In the genomic region with DNA sequence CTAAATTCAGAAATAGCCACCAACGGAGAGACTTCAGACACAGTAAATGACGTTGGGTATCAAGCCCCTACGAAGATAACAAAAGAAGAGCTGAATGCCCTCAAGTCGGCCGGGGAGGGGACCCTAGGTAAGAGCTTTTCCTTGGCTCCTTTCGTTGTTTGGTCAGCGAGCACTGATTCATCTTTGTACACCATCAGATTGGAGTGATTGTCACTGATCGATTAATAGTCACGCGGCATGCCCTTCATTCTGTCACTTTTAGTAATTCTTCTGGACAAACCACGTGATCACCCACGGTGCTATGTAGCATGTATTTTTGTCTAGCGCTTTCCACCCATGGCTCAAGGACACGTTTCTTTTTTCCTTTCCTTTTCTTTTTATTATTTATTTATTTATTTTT, we compare ENCODE assay signal across 18 mouse cellular contexts. TPM values are rescaled to one million over a fixed set of nuclear protein-coding genes. Genes with fewer than 3 reads are reported as not detected.
"Had no signal": no experiment of that assay in that cellular context is flagged by ENCODE, and none has a peak within 500 bp of the region (broad histone marks: within the 10 kb centered on the region; RNA-seq: fewer than 3 reads in every experiment).

No protein-coding gene starts in this region.

- H3K9ac ChIP-seq: neural tube, embryonic 12.5 days; neural tube, embryonic 13.5 days; neural tube, embryonic 15.5 days; stomach, embryonic 15.5 days had no signal

- H3K4me2 ChIP-seq: neural tube, embryonic 12.5 days; neural tube, embryonic 13.5 days; neural tube, embryonic 15.5 days; stomach, embryonic 15.5 days had no signal

- DNase-seq: retina, postnatal 1 day; right cerebral cortex, adult 18-20 months; right cerebral cortex, postnatal 14 days; right cerebral cortex, postnatal 25 days; right cerebral cortex, postnatal 4 days; spleen, adult 18-20 months; thymus, adult 18-20 months; thymus, adult 2 months; thymus, postnatal 14 days; thymus, postnatal 25 days; thymus, postnatal 36 days; thymus, postnatal 4 days had no signal

- H3K4me1 ChIP-seq: neural tube, embryonic 12.5 days; neural tube, embryonic 13.5 days; neural tube, embryonic 15.5 days; stomach, embryonic 15.5 days had no signal

- H3K27ac ChIP-seq: neural tube, embryonic 12.5 days; neural tube, embryonic 13.5 days; neural tube, embryonic 15.5 days; stomach, embryonic 15.5 days; stomach, postnatal 0 days had no signal

- H3K9me3 ChIP-seq: neural tube, embryonic 12.5 days; neural tube, embryonic 13.5 days; neural tube, embryonic 15.5 days; stomach, embryonic 15.5 days had no signal

- H3K27me3 ChIP-seq: neural tube, embryonic 12.5 days; neural tube, embryonic 13.5 days; neural tube, embryonic 15.5 days; stomach, embryonic 15.5 days had no signal

- H3K4me3 ChIP-seq: neural tube, embryonic 12.5 days; neural tube, embryonic 13.5 days; neural tube, embryonic 15.5 days; stomach, embryonic 15.5 days had no signal

RNA-seq across cellular contexts. Expression of gene Rbm44, which starts 32.7 kb away (rescaled TPM):
- polyA plus RNA-seq: small intestine, adult 2 months had no signal
